Mouse (Mus musculus) intestine, embryonic 14.5 days (tissue): ENCODE data around the gene Pomc. TPM values are rescaled to one million over a fixed set of nuclear protein-coding genes. Genes with fewer than 3 reads are reported as not detected.
"Not testable (repeated sequence)": the region's sequence is repeated elsewhere in the genome, so short reads cannot be mapped to it uniquely, and the experiment has no call there.

Experiments used
- ATAC-seq: fragments of 200-750 bp; cut with Nextera tagmentation; replicated peaks from 2 replicates; pipeline ENCODE4 v1.8.0; 2017; ENCODE audit warnings: low read depth, moderate number of reproducible peaks, moderate TSS enrichment, moderate library complexity; ENCODE audit not compliant: low FRiP score, low TSS enrichment
- DNase-seq: peaks from one replicate; pipeline ENCODE4 v3.0.0-alpha.2; 2018; ENCODE audit warnings: low spot score
- H3K27ac ChIP-seq: fragments of 300-500 bp; sonication (generic); 2 replicates; pipeline ENCODE4 v1.5.1; 2014; ENCODE audit warnings: low read depth, mild to moderate bottlenecking, control low read depth
- H3K27me3 ChIP-seq: fragments of 300-500 bp; sonication (generic); replicated peaks from 2 replicates; pipeline ENCODE4 v1.6.1; 2014; ENCODE audit warnings: low read length, control low read depth; ENCODE audit not compliant: control insufficient read depth, insufficient read depth
- H3K36me3 ChIP-seq: fragments of 300-500 bp; sonication (generic); 2 replicates; pipeline ENCODE4 v1.6.1; 2014; ENCODE audit warnings: low read length, control low read depth; ENCODE audit not compliant: control insufficient read depth, insufficient read depth
- H3K4me1 ChIP-seq: fragments of 300-500 bp; sonication (generic); replicated peaks from 2 replicates; pipeline ENCODE4 v1.6.1; 2014; ENCODE audit warnings: low read length, control low read depth, mixed read lengths; ENCODE audit not compliant: control insufficient read depth, insufficient read depth
- H3K4me2 ChIP-seq: fragments of 300-500 bp; sonication (generic); 2 replicates; pipeline ENCODE4 v1.6.1; 2014; ENCODE audit warnings: low read length
- H3K4me3 ChIP-seq: fragments of 300-500 bp; sonication (generic); 2 replicates; pipeline ENCODE4 v1.5.1; 2014; ENCODE audit warnings: low read depth, low read length, control low read depth, mixed read lengths
- H3K9ac ChIP-seq: fragments of 300-500 bp; sonication (generic); 2 replicates; pipeline ENCODE4 v1.6.1; 2014; ENCODE audit warnings: mild to moderate bottlenecking, low read length
- H3K9me3 ChIP-seq: fragments of 300-500 bp; sonication (generic); 2 replicates; pipeline ENCODE4 v1.6.1; 2016; ENCODE audit warnings: low read length, control low read depth; ENCODE audit not compliant: control insufficient read depth
- WGBS: fragments of 180-500 bp; shearing (Covaris S2); extraction: QIAGEN DNeasy Blood & Tissue Kit; methylation state at CpG from one replicate; pipeline ENCODE4 v1.1.7; 2014; 5-methylcytosine and 5-hydroxymethylcytosine counted together
- polyA plus RNA-seq: library from polyadenylated mRNA; unstranded; fragments of >200 nt; fragmentation: Nextera tagmentation; extraction: Ambion mirVana; gene quantifications from 2 replicates; pipeline ENCODE4 v1.2.1, GENCODE M21; 2014

Gene Pomc
- polyA plus RNA-seq, 1 experiment from 2014 or later: 3.2 TPM

GRCm38 (mm10) chr12:3947503-3947902, 7.2 kb upstream of the Pomc start:
- H3K9me3 ChIP-seq: no peaks in the 10 kb centered on the region
- WGBS: 77% methylated on average over 6 of the region's 6 CpGs
- no peaks in the 10 kb centered on the region for H3K36me3 ChIP-seq
- no peak overlapping the region for H3K27ac ChIP-seq
- DNase-seq (no peak), ATAC-seq (no peak)
- H3K4me1 ChIP-seq: no peaks in the 10 kb centered on the region
- H3K27me3 ChIP-seq: no peaks in the 10 kb centered on the region
- no peak overlapping the region for H3K9ac ChIP-seq
- H3K4me2 ChIP-seq: no peak overlapping the region
- no peak overlapping the region for H3K4me3 ChIP-seq

GRCm38 (mm10) chr12:3955371-3955770, 620 bp downstream of the Pomc start:
- Histone ChIP-seq H3K9ac (no peak overlapping the region), H3K4me3 (no peak overlapping the region), H3K36me3 (no peaks in the 10 kb centered on the region), H3K27me3 (peaks cover 19% of the 10 kb centered on the region), H3K4me1 (0 out of 2 replicates have a peak, but pooled peaks cover 1% of the 10 kb centered on the region), H3K9me3 (no peaks in the 10 kb centered on the region), H3K4me2 (no peak overlapping the region), H3K27ac (no peak overlapping the region)
- 27% methylated on average over 10 of the region's 10 CpGs for WGBS
- DNase-seq: peak; percentile 67
- ATAC-seq: no peak

- H3K9ac ChIP-seq: no peak overlapping the region
Measured at GRCm38 (mm10) chr12:3956351-3956750, 1.6 kb downstream of the Pomc start.

GRCm38 (mm10) chr12:3959791-3960543, 5.2 kb downstream of the Pomc start:
- peak; percentile 91 for DNase-seq
- 2% methylated on average over 51 of the region's 53 CpGs for WGBS
- peak overlapping the region; percentile 82 for H3K4me2 ChIP-seq

More at GRCm38 (mm10) chr12:3956351-3956750, 1.6 kb downstream of the Pomc start:
- H3K36me3 ChIP-seq: no peaks in the 10 kb centered on the region
- 0 out of 2 replicates have a peak, but pooled peaks cover 5% of the 10 kb centered on the region for H3K4me1 ChIP-seq
- no peak overlapping the region for H3K27ac ChIP-seq
- peaks cover 19% of the 10 kb centered on the region for H3K27me3 ChIP-seq
- H3K4me3 ChIP-seq: no peak overlapping the region
- ATAC-seq (no peak), DNase-seq (no peak)
- 13% methylated on average over 3 of the region's 3 CpGs for WGBS
- no peaks in the 10 kb centered on the region for H3K9me3 ChIP-seq
- H3K4me2 ChIP-seq: no peak overlapping the region

GRCm38 (mm10) chr12:3960553-3960952, 5.8 kb downstream of the Pomc start:
- peak overlapping the region; percentile 55 for H3K4me3 ChIP-seq
- H3K9ac ChIP-seq: peak overlapping the region; percentile 67
- H3K4me1 ChIP-seq: 0 out of 2 replicates have a peak, but pooled peaks cover 5% of the 10 kb centered on the region
- H3K36me3 ChIP-seq: no peaks in the 10 kb centered on the region
- peak overlapping the region; percentile 82 for H3K4me2 ChIP-seq
- 52% methylated on average over 4 of the region's 4 CpGs for WGBS
- H3K27ac ChIP-seq: no peak overlapping the region; the same call in 1 of the 2 replicates
- DNase-seq: no peak
- ATAC-seq: no peak
- H3K27me3 ChIP-seq: no peaks in the 10 kb centered on the region; the same call in 1 of the 2 replicates
- H3K9me3 ChIP-seq: no peaks in the 10 kb centered on the region

More at GRCm38 (mm10) chr12:3959791-3960543, 5.2 kb downstream of the Pomc start:
- H3K27ac ChIP-seq: peak overlapping the region; percentile 89
- peak overlapping the region; percentile 55 for H3K4me3 ChIP-seq
- peak overlapping the region; percentile 67 for H3K9ac ChIP-seq
- H3K9me3 ChIP-seq: no peaks in the 10 kb centered on the region
- 0 out of 2 replicates have a peak, but pooled peaks cover 5% of the 10 kb centered on the region for H3K4me1 ChIP-seq
- H3K27me3 ChIP-seq: peaks cover 3% of the 10 kb centered on the region
- H3K36me3 ChIP-seq: no peaks in the 10 kb centered on the region
- ATAC-seq: peak; percentile 95

- DNase-seq (no peak), ATAC-seq (no peak)
- 88% methylated on average over 4 of the region's 4 CpGs for WGBS
- Histone ChIP-seq H3K9ac (no peak overlapping the region), H3K4me2 (no peak overlapping the region), H3K27ac (no peak overlapping the region), H3K4me1 (no peaks in the 10 kb centered on the region), H3K9me3 (no peaks in the 10 kb centered on the region), H3K36me3 (0 out of 2 replicates have a peak, but pooled peaks cover 3% of the 10 kb centered on the region), H3K4me3 (no peak overlapping the region), H3K27me3 (no peaks in the 10 kb centered on the region)
Measured at GRCm38 (mm10) chr12:3967196-3967595, 12.4 kb downstream of the Pomc start.

- WGBS: 61% methylated on average over 9 of the region's 9 CpGs
- Histone ChIP-seq H3K36me3 (0 out of 2 replicates have a peak, but pooled peaks cover 3% of the 10 kb centered on the region), H3K27ac (no peak overlapping the region), H3K4me1 (no peaks in the 10 kb centered on the region), H3K27me3 (no peaks in the 10 kb centered on the region), H3K4me2 (no peak overlapping the region), H3K9ac (no peak overlapping the region), H3K4me3 (no peak overlapping the region), H3K9me3 (no peaks in the 10 kb centered on the region)
- DNase-seq (no peak), ATAC-seq (no peak)
Measured at GRCm38 (mm10) chr12:3968380-3968779, 13.6 kb downstream of the Pomc start.

- H3K27ac ChIP-seq, H3K4me3 ChIP-seq, DNase-seq, H3K9ac ChIP-seq, H3K9me3 ChIP-seq, H3K4me2 ChIP-seq, H3K27me3 ChIP-seq, H3K4me1 ChIP-seq, ATAC-seq, H3K36me3 ChIP-seq: not testable (repeated sequence)
- WGBS: 92% methylated on average over 6 of the region's 6 CpGs
Measured at GRCm38 (mm10) chr12:3973169-3973568, 18.4 kb downstream of the Pomc start.
